Mouse (Mus musculus) retina, adult 2 months (tissue): Measurements from ENCODE around the gene Bckdk.
"Not testable (repeated sequence)": the region's sequence is repeated elsewhere in the genome, so short reads cannot be mapped to it uniquely, and the experiment has no call there.

ENCODE experiments used
- DNase-seq: peaks from one replicate; pipeline ENCODE4 v3.0.0-alpha.2; 2012; ENCODE audit warnings: low read depth, low spot score

Gene Bckdk

GRCm38 (mm10) chr7:127930636-127931035 lies 26.8 kb downstream of the Bckdk start:
- DNase-seq = no peak

- DNase-seq = no peak
These were observed 27.7 kb downstream of the Bckdk start for GRCm38 (mm10) chr7:127931351-127932135.

GRCm38 (mm10) chr7:127932273-127933031 lies 28.6 kb downstream of the Bckdk start:
- DNase-seq = no peak

- DNase-seq = no peak
These were observed 30.2 kb downstream of the Bckdk start for GRCm38 (mm10) chr7:127934075-127934474.

GRCm38 (mm10) chr7:127935028-127935722 lies 31.3 kb downstream of the Bckdk start:
- DNase-seq = peak; percentile 88

GRCm38 (mm10) chr7:127935748-127936159 lies 31.9 kb downstream of the Bckdk start:
- no peak for DNase-seq

- DNase-seq = no peak
These were observed 32.5 kb downstream of the Bckdk start for GRCm38 (mm10) chr7:127936216-127936884.

- not testable (repeated sequence) for DNase-seq
These were observed 38.2 kb downstream of the Bckdk start for GRCm38 (mm10) chr7:127942097-127942496.

GRCm38 (mm10) chr7:127944614-127945013 lies 40.7 kb downstream of the Bckdk start:
- DNase-seq = no peak

GRCm38 (mm10) chr7:127946470-127947023 lies 42.7 kb downstream of the Bckdk start, which contains the start of gene Prss36:
TSS of gene Prss36 (minus strand) at chr7:127946725.
- no peak for DNase-seq

- DNase-seq = no peak
These were observed 49.1 kb downstream of the Bckdk start for GRCm38 (mm10) chr7:127952864-127953581.

- no peak for DNase-seq
These were observed 55.5 kb downstream of the Bckdk start for GRCm38 (mm10) chr7:127959364-127959763.
